Mouse (Mus musculus) cortical plate, adult 2 months (tissue): ENCODE results near the gene Phf21b. TPM values are rescaled to one million over a fixed set of nuclear protein-coding genes. Genes with fewer than 3 reads are reported as not detected.
"Not testable (repeated sequence)": the region's sequence is repeated elsewhere in the genome, so short reads cannot be mapped to it uniquely, and the experiment has no call there.

ENCODE experiments used
- H3K27ac ChIP-seq: fragments of 200-500 bp; 2 replicates; pipeline ENCODE4 v1.5.1; 2012; ENCODE audit warnings: low read length, control low read depth, inconsistent platforms; ENCODE audit not compliant: insufficient read depth
- H3K4me1 ChIP-seq: fragments of 200-500 bp; 2 replicates; pipeline ENCODE4 v1.6.1; 2011; ENCODE audit warnings: low read length; ENCODE audit not compliant: control insufficient read depth, insufficient read depth
- H3K4me3 ChIP-seq: fragments of 200-500 bp; 2 replicates; pipeline ENCODE4 v1.5.1; 2011; ENCODE audit warnings: mild to moderate bottlenecking, low read length, control low read depth; ENCODE audit not compliant: insufficient read depth
- CTCF ChIP-seq: fragments of 200-500 bp; IDR thresholded peaks from 2 replicates; pipeline ENCODE4 v1.5.1; 2011; ENCODE audit warnings: mild to moderate bottlenecking, control low read depth, low read length; ENCODE audit not compliant: insufficient read depth; ENCODE audit errors: extremely low read depth
- POLR2A ChIP-seq: fragments of 200-500 bp; IDR thresholded peaks from 2 replicates; pipeline ENCODE4 v1.6.1; 2011; ENCODE audit warnings: mild to moderate bottlenecking, low read length, control low read depth; ENCODE audit not compliant: insufficient read depth; ENCODE audit errors: extremely low read depth
- polyA plus RNA-seq: library from polyadenylated mRNA; depleted of rRNA; stranded (reverse); fragments of >200 nt; gene quantifications from 2 replicates; pipeline ENCODE4 v1.2.3, GENCODE M21; 2012; rRNA removed

Phf21b gene
- 22.9 and 30.1 TPM in 2 replicates for polyA plus RNA-seq

DNA sequence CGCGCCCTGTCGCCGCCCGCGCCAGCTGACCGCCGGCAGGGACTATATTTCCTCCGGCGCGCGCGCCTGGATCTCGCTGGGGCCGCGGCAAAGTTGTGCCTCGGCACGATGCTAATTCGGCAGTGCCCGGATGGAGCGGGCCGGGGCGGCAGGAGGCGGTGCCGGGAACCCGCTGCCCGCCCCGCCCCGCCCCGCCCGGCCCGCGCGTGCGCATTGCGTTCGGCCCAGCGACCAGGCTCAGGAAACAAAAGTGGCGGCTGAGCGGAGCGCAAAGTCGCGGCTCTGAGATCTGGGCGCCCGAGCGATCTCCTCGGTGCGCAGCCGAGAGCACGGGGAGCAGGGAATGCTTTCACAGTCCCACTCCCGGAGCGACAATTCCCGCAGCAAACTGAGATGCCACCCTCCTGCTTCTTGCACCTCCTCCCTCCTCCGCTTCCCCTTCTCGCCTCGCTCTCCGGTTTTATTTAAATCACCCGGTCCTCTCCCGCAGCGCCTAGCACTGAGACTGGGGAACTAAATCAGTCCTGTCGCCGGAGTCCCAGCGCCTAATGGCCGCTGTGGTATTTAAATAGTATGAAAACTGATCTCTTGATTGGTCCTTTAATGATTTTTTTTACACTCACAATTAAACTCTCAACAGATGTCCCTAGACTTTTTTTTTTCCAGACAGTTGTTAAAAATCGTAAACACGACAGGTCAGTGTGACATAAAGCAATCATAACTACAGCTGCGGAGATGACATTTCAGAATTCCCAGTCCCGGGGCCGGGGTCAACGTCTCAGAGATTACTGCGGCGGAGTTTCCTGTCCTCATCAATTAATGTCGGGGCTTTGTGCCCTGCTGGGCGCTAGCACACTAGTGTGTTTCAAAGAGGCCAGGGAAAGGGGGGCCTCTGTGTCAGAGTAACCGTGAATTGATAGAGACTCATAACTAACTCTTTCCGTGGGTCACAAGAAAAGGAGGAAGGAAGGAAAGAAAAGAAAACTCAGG, at the start of gene Phf21b:
Gene Phf21b, minus strand, starts transcription at position 44 of the 990 bp plus-strand sequence.
- H3K27ac ChIP-seq = peak within 1 kb of the TSS; percentile 7; the same call in 1 of the 2 replicates
- no peaks in the 10 kb centered on the region; the same call in 1 of the 2 replicates for H3K4me1 ChIP-seq
- peak within 1 kb of the TSS; percentile 36 for H3K4me3 ChIP-seq
- TF ChIP-seq CTCF (no peak), POLR2A (peak; percentile 63; the same call in 1 of the 2 replicates)

DNA sequence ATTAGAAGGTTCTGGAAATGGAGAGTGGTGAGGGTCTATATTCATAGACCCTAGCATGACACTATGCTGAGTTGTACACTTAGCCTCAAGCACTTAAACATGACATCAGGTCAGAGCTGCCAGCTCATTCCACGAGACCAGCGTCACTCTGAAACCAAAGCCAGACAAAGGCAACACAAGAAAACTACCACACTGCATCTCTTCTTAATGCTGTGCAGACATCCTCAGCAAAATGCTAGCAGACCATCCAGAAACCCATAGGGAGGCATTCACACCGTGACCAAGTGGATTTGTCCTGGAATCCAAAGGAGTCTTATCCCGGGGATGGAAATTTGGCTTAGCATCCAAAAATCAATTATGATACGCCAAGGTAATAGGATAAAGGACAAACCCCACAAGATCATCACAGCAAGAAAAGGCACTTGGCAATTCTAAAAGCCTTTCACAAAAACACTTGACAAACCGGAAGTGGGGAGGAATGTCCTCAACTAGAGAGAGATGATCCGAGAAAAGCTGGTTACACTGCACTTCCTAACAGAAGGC, 48.1 kb upstream of the Phf21b start:
- Histone ChIP-seq H3K27ac (no peak overlapping the region), H3K4me3 (no peak overlapping the region), H3K4me1 (no peaks in the 10 kb centered on the region)
- TF ChIP-seq POLR2A = no peak
- no peak for TF ChIP-seq CTCF

DNA sequence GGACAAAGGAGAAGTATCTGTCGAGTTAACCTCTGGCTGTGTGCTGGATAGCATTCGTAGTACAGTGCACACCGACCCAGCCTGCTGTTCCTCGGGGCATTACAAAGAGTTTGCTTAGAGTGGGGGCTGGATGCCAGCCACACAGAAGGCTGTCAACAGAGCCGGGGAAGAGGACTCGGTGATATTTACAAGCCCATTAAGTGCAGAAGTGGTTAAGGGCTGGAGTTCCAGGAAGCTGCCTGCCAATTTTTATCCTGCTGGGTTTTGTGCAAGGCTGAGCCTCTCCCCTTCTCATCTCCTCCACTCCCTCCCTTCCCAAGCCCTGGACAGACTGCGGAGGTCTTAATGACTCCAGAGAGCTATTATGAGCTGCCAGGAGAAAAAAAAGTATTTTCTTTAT, 42.2 kb upstream of the Phf21b start:
- TF ChIP-seq POLR2A = no peak
- Histone ChIP-seq H3K27ac (no peak overlapping the region), H3K4me1 (no peaks in the 10 kb centered on the region), H3K4me3 (no peak overlapping the region)

DNA sequence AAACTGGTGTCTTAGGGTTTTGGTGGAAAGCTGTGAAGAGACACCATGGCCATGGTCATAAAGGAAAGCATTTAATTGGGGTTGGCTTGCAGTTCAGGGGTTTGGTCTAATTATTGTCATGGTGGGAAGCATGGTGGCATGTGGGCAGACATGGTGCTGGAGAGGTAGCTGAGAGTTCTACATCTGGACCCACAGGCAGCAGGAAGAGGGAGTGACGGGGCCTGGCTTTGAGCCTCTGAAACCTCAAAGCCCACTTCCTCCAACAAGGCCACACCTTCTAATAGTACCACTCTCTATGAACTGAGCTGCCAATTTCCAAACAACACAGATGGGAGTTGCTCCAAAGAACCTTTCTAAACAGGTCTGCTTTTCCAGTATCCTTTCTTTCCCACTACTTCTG, 40.8 kb upstream of the Phf21b start:
- H3K4me1 ChIP-seq = no peaks in the 10 kb centered on the region
- no peak overlapping the region for H3K4me3 ChIP-seq
- H3K27ac ChIP-seq = no peak overlapping the region
- TF ChIP-seq CTCF = no peak
- TF ChIP-seq POLR2A = no peak

DNA sequence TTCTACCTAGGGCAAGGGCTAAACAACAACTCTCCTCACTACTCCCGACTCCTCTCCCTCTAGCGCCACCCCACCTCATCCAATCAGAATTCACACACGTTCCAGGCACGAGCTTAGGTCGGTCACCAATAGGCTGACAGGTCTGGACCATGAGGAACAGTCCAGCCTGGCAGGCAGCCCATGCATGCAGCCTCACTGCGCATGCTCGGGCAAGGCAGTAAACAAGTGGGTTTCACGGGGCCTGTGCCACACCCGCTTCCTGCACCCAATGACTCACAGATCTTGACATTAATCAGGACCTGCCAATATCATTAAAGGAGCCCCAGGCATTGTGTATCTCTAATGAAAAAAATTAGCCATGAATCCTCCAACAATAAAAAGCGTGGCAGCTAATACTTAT, 40.4 kb upstream of the Phf21b start:
- H3K4me1 ChIP-seq, H3K4me3 ChIP-seq, H3K27ac ChIP-seq: not testable (repeated sequence)

DNA sequence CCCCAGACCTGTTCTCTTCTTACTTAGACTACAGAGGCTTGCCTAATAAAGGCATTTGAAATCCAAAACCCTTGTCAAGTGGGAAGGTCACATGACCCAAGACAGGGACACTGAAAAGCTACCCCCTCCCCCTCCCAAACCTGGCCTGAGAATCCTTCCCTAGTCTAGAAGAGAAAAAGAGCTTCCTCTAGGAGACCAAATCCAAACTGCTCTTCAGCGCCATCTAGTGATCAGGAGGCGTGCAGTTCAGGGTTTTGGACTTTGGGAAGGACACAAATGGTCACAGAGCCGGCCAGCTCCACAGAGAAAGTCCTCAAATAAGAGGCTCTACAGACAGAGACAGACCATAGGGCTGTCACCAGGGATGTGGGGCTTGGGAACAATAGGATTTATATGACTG, 35.8 kb upstream of the Phf21b start:
- TF ChIP-seq CTCF (peak; percentile 88), POLR2A (no peak)
- Histone ChIP-seq H3K4me3 (no peak overlapping the region), H3K4me1 (no peaks in the 10 kb centered on the region), H3K27ac (no peak overlapping the region)

DNA sequence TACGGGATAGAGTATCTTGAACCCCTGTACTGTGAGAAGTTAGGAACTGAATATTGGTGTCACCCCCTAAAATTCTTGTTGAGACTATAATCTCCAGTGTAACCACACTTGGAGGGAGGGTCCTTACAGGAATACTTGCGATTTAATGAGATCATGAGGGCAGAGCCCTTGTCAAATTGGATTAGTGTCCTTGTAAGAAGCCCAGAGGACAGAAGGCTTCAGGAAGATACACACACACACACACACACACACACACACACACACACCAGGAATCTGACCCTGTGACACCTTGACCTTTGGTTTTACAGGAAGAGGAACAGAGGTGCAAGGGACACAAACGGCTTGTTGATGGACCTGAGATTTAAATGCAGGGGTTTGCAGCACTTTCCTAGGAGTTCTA, 35.4 kb upstream of the Phf21b start:
- TF ChIP-seq POLR2A = no peak
- no peak for TF ChIP-seq CTCF

DNA sequence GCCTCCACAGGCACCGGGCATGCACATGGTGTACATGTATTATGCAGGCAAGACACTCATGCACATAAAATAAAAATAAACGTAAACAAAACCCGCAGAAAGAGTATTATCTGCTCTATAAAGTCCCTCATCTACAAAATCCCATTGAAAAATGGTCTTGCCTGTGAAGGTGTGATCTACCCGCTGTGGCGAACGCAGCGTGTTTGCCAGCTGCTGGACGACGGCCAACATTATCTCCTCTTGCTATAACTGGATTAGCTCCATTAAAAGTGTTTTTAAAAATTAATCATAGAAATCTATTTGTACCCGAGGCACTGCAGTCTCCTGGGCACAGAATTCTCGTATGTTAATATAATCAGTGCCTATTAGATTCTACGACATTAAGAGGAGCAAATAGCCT, 32.2 kb upstream of the Phf21b start:
- TF ChIP-seq POLR2A (no peak), CTCF (no peak)
- Histone ChIP-seq H3K4me3 (no peak overlapping the region), H3K4me1 (no peaks in the 10 kb centered on the region), H3K27ac (no peak overlapping the region)

More for the DNA sequence above, 35.4 kb upstream of the Phf21b start:
- H3K27ac ChIP-seq = no peak overlapping the region
- H3K4me1 ChIP-seq = no peaks in the 10 kb centered on the region
- H3K4me3 ChIP-seq = no peak overlapping the region

DNA sequence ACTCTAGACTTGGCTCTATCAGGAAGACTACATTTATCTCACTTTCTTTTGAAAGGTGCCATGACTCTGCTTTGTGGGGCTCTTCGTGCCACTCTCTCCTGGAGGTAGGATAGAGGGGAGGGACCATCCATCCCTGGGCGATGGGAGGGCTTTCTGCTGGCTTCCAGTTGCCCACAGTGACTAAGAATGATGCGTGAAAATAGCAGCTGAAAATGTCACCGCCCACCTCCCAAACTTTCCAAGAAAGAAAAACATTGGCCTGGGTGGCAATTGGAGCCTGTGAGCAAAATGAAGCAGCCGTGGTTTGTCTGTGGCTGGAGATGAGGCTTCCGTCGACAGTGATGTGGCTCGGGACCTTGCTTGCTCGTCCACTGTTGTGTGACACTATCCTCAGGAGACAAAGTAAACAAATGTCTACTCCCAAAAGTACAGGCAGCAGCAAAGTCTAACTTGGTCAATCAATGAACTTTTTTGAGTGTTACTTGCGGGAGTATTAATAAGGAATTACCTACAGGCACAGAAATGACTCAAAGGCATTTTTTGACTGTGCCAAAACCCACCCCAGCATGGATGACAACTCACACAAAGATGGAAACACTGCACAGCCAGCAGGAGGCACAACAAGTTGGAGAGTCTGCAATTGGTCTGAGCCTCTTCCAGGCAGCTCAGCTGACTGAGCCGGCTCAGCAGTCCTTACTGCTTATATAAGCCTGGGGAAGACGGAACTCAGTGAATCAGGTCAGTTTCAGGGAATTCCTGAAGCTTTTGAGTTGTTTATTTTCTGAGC, 21.4 kb upstream of the Phf21b start:
- no peak overlapping the region for H3K27ac ChIP-seq
- H3K4me1 ChIP-seq = 0 out of 2 replicates have a peak, but pooled peaks cover 1% of the 10 kb centered on the region
- TF ChIP-seq CTCF = no peak
- TF ChIP-seq POLR2A = no peak

More for the DNA sequence above, 21.4 kb upstream of the Phf21b start:
- H3K4me3 ChIP-seq = no peak overlapping the region
